ENCODE assay signal across 10 mouse cellular contexts in genomic region chr9:55549302-55549890, GRCm38 (mm10). TPM values are rescaled to one million over a fixed set of nuclear protein-coding genes. Genes with fewer than 3 reads are reported as not detected.
DNase-seq lines count a peak whose midpoint lies in the region; ATAC-seq and TF ChIP-seq lines count a peak whose summit lies in the region.
"Had no signal": no experiment of that assay in that cellular context is flagged by ENCODE, and none has a peak within 500 bp of the region (broad histone marks: within the 10 kb centered on the region; RNA-seq: fewer than 3 reads in every experiment).

No protein-coding gene starts in this region.

- no peak overlapping the region for H3K4me2 ChIP-seq in forebrain, embryonic 14.5 days (ENCODE audit: low read length)
- no peak overlapping the region for H3K4me2 ChIP-seq in forebrain, embryonic 15.5 days (replicated peaks)
- 0 out of 2 replicates have a peak overlapping the region, but pooled peaks have one; percentile 7 for H3K4me2 ChIP-seq in lung, embryonic 15.5 days

- H3K9me3 ChIP-seq in forebrain, embryonic 14.5 days (replicated peaks; ENCODE audit: control insufficient read depth, low read length), result no peaks in the 10 kb centered on the region
- H3K9me3 ChIP-seq in forebrain, embryonic 15.5 days, result no peaks in the 10 kb centered on the region
- H3K9me3 ChIP-seq in lung, embryonic 15.5 days, result no peaks in the 10 kb centered on the region
- H3K9me3 ChIP-seq in limb, embryonic 10.5 days (replicated peaks), result no peaks in the 10 kb centered on the region

- peaks cover 61% of the 10 kb centered on the region for H3K27me3 ChIP-seq in forebrain, embryonic 14.5 days (replicated peaks; ENCODE audit: control insufficient read depth, insufficient read depth, low read length)
- peaks cover 61% of the 10 kb centered on the region for H3K27me3 ChIP-seq in forebrain, embryonic 15.5 days
- H3K27me3 ChIP-seq in lung, embryonic 15.5 days, result peaks cover 58% of the 10 kb centered on the region
- peaks cover 74% of the 10 kb centered on the region for H3K27me3 ChIP-seq in limb, embryonic 10.5 days (ENCODE audit: low read depth, poor library complexity, severe bottlenecking)
- H3K27me3 ChIP-seq in thymus, adult 2 months (ENCODE audit: control insufficient read depth, insufficient read depth, low read length), result peaks cover 25% of the 10 kb centered on the region

- H3K4me1 ChIP-seq in forebrain, embryonic 14.5 days (ENCODE audit: control insufficient read depth, insufficient read depth, low read length), result peaks cover 4% of the 10 kb centered on the region; the same call in 1 of the 2 replicates
- H3K4me1 ChIP-seq in forebrain, embryonic 15.5 days, result peaks cover 20% of the 10 kb centered on the region
- peaks cover 28% of the 10 kb centered on the region for H3K4me1 ChIP-seq in lung, embryonic 15.5 days
- H3K4me1 ChIP-seq in limb, embryonic 10.5 days, result peaks cover 34% of the 10 kb centered on the region
- H3K4me1 ChIP-seq in thymus, adult 2 months (replicated peaks; ENCODE audit: control insufficient read depth, insufficient read depth, low read length), result peaks cover 6% of the 10 kb centered on the region; the same call in 1 of the 2 replicates

- TF ChIP-seq CTCF in thymus, adult 2 months (IDR thresholded peaks at IDR 0.05; ENCODE audit: borderline replicate concordance, control insufficient read depth, extremely low read depth, insufficient read depth, low read length, poor library complexity), result no peak

- peak; percentile 21 for DNase-seq in forebrain, embryonic 14.5 days (ENCODE audit: low spot score)
- DNase-seq in lung, postnatal 14 days, result no peak
- DNase-seq in limb, embryonic 10.5 days (ENCODE audit: low spot score), result peak; percentile 37
- peak; percentile 43 for DNase-seq in retina, postnatal 1 day
- DNase-seq in thymus, adult 2 months, result no peak
- DNase-seq in ovary, postnatal 10 days (ENCODE audit: low spot score), result no peak
- DNase-seq: B cell, adult 2 months; cerebellum, postnatal 36 days had no signal

- no peaks in the 10 kb centered on the region for H3K36me3 ChIP-seq in forebrain, embryonic 14.5 days (ENCODE audit: control insufficient read depth, insufficient read depth, low read length)
- no peaks in the 10 kb centered on the region for H3K36me3 ChIP-seq in forebrain, embryonic 15.5 days
- no peaks in the 10 kb centered on the region for H3K36me3 ChIP-seq in lung, embryonic 15.5 days
- H3K36me3 ChIP-seq in limb, embryonic 10.5 days, result no peaks in the 10 kb centered on the region
- H3K36me3 ChIP-seq in thymus, adult 2 months (ENCODE audit: control insufficient read depth, insufficient read depth, low read length), result no peaks in the 10 kb centered on the region

- TF ChIP-seq POLR2A in thymus, adult 2 months (IDR thresholded peaks at IDR 0.05; ENCODE audit: control insufficient read depth, extremely low read depth, insufficient read depth, low read length, poor library complexity), result no peak

- ATAC-seq in forebrain, embryonic 14.5 days, result no peak
- no peak for ATAC-seq in forebrain, embryonic 15.5 days (replicated peaks)
- ATAC-seq in lung, embryonic 15.5 days (ENCODE audit: borderline replicate concordance, extremely low read depth, low FRiP score, low TSS enrichment), result no peak

- H3K27ac ChIP-seq in forebrain, embryonic 14.5 days (ENCODE audit: low read depth, low read length), result no peak overlapping the region
- no peak overlapping the region for H3K27ac ChIP-seq in forebrain, embryonic 15.5 days (replicated peaks)
- no peak overlapping the region for H3K27ac ChIP-seq in lung, embryonic 15.5 days
- no peak overlapping the region for H3K27ac ChIP-seq in limb, embryonic 10.5 days
- no peak overlapping the region for H3K27ac ChIP-seq in thymus, adult 2 months (ENCODE audit: control insufficient read depth, insufficient read depth, low read length)

- H3K9ac ChIP-seq in forebrain, embryonic 14.5 days (ENCODE audit: low read length), result no peak overlapping the region
- H3K9ac ChIP-seq in forebrain, embryonic 15.5 days (replicated peaks), result no peak overlapping the region
- no peak overlapping the region for H3K9ac ChIP-seq in lung, embryonic 15.5 days

- no peak overlapping the region for H3K4me3 ChIP-seq in forebrain, embryonic 14.5 days (ENCODE audit: low read depth, low read length)
- no peak overlapping the region for H3K4me3 ChIP-seq in forebrain, embryonic 15.5 days
- no peak overlapping the region for H3K4me3 ChIP-seq in lung, embryonic 15.5 days
- H3K4me3 ChIP-seq in limb, embryonic 10.5 days, result no peak overlapping the region
- no peak overlapping the region for H3K4me3 ChIP-seq in thymus, adult 2 months (ENCODE audit: control insufficient read depth, insufficient read depth, low read length)

- 3% methylated on average over 16 of the region's 16 CpGs for WGBS in forebrain, embryonic 14.5 days
- WGBS in forebrain, embryonic 15.5 days, result 5% methylated on average over 16 of the region's 16 CpGs
- 12% methylated on average over 16 of the region's 16 CpGs for WGBS in lung, embryonic 15.5 days
- WGBS in limb, embryonic 10.5 days, result 7% methylated on average over 16 of the region's 16 CpGs
- WGBS in thymus, adult 2 months, result 27% methylated on average over 16 of the region's 16 CpGs

RNA-seq across cellular contexts. Expression of gene Isl2, which starts 10.9 kb away (rescaled TPM):
- 0.11 TPM in 1 of 2 replicates, not detected in the other for polyA plus RNA-seq in forebrain, embryonic 14.5 days (2014; fragmentation: Nextera tagmentation; extraction: Ambion mirVana)
- 0.11 and 0.33 TPM in 2 replicates for polyA plus RNA-seq in forebrain, embryonic 15.5 days (2015; fragmentation: Nextera tagmentation; extraction: Ambion mirVana)
- polyA plus RNA-seq in lung, embryonic 15.5 days (2015; fragmentation: Nextera tagmentation; extraction: Ambion mirVana), result 0.27 TPM in 1 of 2 replicates, not detected in the other
- 2.5 and 3.4 TPM in 2 replicates for polyA plus RNA-seq in limb, embryonic 10.5 days (2016; fragmentation: Nextera tagmentation; extraction: Ambion mirVana)
- polyA plus RNA-seq in thymus, adult 2 months (2012; rRNA removed), result 3.8 and 4.5 TPM in 2 replicates

RNA-seq across cellular contexts. Expression of gene Etfa, which starts 37.4 kb away (rescaled TPM):
- 98.5 and 111 TPM in 2 replicates for polyA plus RNA-seq in forebrain, embryonic 14.5 days (2014; fragmentation: Nextera tagmentation; extraction: Ambion mirVana)
- 96.2 and 97.4 TPM in 2 replicates for polyA plus RNA-seq in forebrain, embryonic 15.5 days (2015; fragmentation: Nextera tagmentation; extraction: Ambion mirVana)
- 205 and 209 TPM in 2 replicates for polyA plus RNA-seq in lung, embryonic 15.5 days (2015; fragmentation: Nextera tagmentation; extraction: Ambion mirVana)
- polyA plus RNA-seq in limb, embryonic 10.5 days (2016; fragmentation: Nextera tagmentation; extraction: Ambion mirVana), result 147 and 170 TPM in 2 replicates
- polyA plus RNA-seq in thymus, adult 2 months (2012; rRNA removed), result 41.9 and 45.3 TPM in 2 replicates

Comparison
In these comparisons a context has a peak if more than half of its experiments do, and no peak if none do; other contexts are left out.
1. DNase-seq: peak in forebrain, embryonic 14.5 days (single experiment), limb, embryonic 10.5 days (single experiment) and retina, postnatal 1 day (single experiment); none in lung, postnatal 14 days (single experiment), thymus, adult 2 months (single experiment) and ovary, postnatal 10 days (single experiment).